Mouse (Mus musculus) CD4-positive naive resting alpha-beta T cell, adult 76 days (primary cell): ENCODE results near the gene Btbd35f24. TPM values are rescaled to one million over a fixed set of nuclear protein-coding genes. Genes with fewer than 3 reads are reported as not detected.

Experiments used
- total RNA-seq: library from RNA; stranded (reverse); gene quantifications from one replicate; pipeline ENCODE4 v1.2.4, GENCODE M21; 2023

Btbd35f24 gene
- not detected for total RNA-seq

DNA sequence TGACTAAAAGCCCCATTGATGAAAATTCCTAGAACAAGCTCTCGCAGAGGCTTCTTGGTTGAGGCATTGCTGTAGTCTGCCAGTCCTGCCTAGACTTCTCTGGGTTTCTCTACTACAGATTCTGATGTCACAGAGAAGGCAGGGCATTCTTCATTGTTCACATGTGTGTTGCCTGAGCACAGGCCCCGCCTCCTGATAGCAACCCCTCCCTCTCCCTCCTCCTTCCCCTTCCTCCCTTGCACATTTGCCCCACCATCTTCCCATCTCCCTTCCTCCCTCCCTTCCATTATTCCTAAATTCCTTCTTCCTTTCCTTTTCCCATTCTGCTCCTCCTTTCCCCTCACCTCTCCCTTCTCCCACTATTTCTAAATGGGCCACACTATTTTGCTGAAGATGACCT is at the start of gene Btbd35f24:
Btbd35f24 (minus strand) TSS at position 101 of the 400 bp plus-strand sequence.

Other genes starting within 250 kb of the Btbd35f24 start
- not detected for gene Btbd35f23, start 119.0 kb downstream of the Btbd35f24 start, total RNA-seq
- gene Btbd35f11, start 247.9 kb upstream of the Btbd35f24 start, total RNA-seq = not detected